ENCODE assay signal across 9 mouse cellular contexts in genomic region chr6:27657520-27657919, GRCm38 (mm10).
A peak's percentile ranks its signal among the peaks of the same experiment; 100 is the strongest.
DNase-seq lines count a peak whose midpoint lies in the region; ATAC-seq and TF ChIP-seq lines count a peak whose summit lies in the region.
"Had no signal": no experiment of that assay in that cellular context is flagged by ENCODE, and none has a peak within 500 bp of the region (broad histone marks: within the 10 kb centered on the region; RNA-seq: fewer than 3 reads in every experiment).

No protein-coding gene starts in this region.

- H3K4me2 ChIP-seq in forebrain, embryonic 14.5 days (ENCODE audit: low read length), result no peak overlapping the region
- H3K4me2 ChIP-seq in kidney, embryonic 15.5 days, result no peak overlapping the region
- no peak overlapping the region for H3K4me2 ChIP-seq in liver, embryonic 13.5 days
- no peak overlapping the region for H3K4me2 ChIP-seq in stomach, postnatal 0 days (replicated peaks; ENCODE audit: low read depth)
- H3K4me2 ChIP-seq: lung, embryonic 15.5 days had no signal

- no peaks in the 10 kb centered on the region for H3K9me3 ChIP-seq in forebrain, embryonic 14.5 days (replicated peaks; ENCODE audit: control insufficient read depth, low read length)
- no peaks in the 10 kb centered on the region for H3K9me3 ChIP-seq in kidney, embryonic 15.5 days (replicated peaks)
- no peaks in the 10 kb centered on the region for H3K9me3 ChIP-seq in liver, embryonic 13.5 days (replicated peaks)
- H3K9me3 ChIP-seq in stomach, postnatal 0 days (ENCODE audit: control insufficient read depth, low read length), result no peaks in the 10 kb centered on the region
- H3K9me3 ChIP-seq: lung, embryonic 15.5 days had no signal

- peak; percentile 60 for TF ChIP-seq CTCF in gastrocnemius, adult 2 months (IDR thresholded peaks at IDR 0.05)
- TF ChIP-seq CTCF in stomach, postnatal 0 days (IDR thresholded peaks at IDR 0.05; ENCODE audit: low read depth), result peak; percentile 87

- peak; percentile 55; the same call in 1 of the 2 replicates for ATAC-seq in forebrain, embryonic 14.5 days
- ATAC-seq in kidney, embryonic 15.5 days (replicated peaks; ENCODE audit: low FRiP score), result peak; percentile 58; the same call in 1 of the 2 replicates
- ATAC-seq in liver, embryonic 13.5 days (ENCODE audit: low read depth), result no peak
- ATAC-seq in stomach, postnatal 0 days (ENCODE audit: low FRiP score, low TSS enrichment), result no peak

- H3K4me1 ChIP-seq in forebrain, embryonic 14.5 days (ENCODE audit: control insufficient read depth, insufficient read depth, low read length), result no peaks in the 10 kb centered on the region
- no peaks in the 10 kb centered on the region for H3K4me1 ChIP-seq in kidney, embryonic 15.5 days
- H3K4me1 ChIP-seq in liver, embryonic 13.5 days (replicated peaks), result no peaks in the 10 kb centered on the region
- no peaks in the 10 kb centered on the region for H3K4me1 ChIP-seq in stomach, postnatal 0 days (replicated peaks; ENCODE audit: control insufficient read depth, insufficient read depth)
- H3K4me1 ChIP-seq: lung, embryonic 15.5 days had no signal

- WGBS in forebrain, embryonic 14.5 days, result 73% methylated on average over 1 of the region's 1 CpGs
- 55% methylated on average over 1 of the region's 1 CpGs for WGBS in kidney, embryonic 15.5 days
- 39% methylated on average over 1 of the region's 1 CpGs for WGBS in liver, embryonic 13.5 days (ENCODE audit: insufficient replicate concordance)
- 65% methylated on average over 1 of the region's 1 CpGs for WGBS in stomach, postnatal 0 days

- no peak for TF ChIP-seq EP300 in stomach, postnatal 0 days (optimal IDR thresholded peaks at IDR 0.05)

- H3K36me3 ChIP-seq in forebrain, embryonic 14.5 days (ENCODE audit: control insufficient read depth, insufficient read depth, low read length), result no peaks in the 10 kb centered on the region
- no peaks in the 10 kb centered on the region for H3K36me3 ChIP-seq in kidney, embryonic 15.5 days
- no peaks in the 10 kb centered on the region for H3K36me3 ChIP-seq in liver, embryonic 13.5 days
- no peaks in the 10 kb centered on the region for H3K36me3 ChIP-seq in stomach, postnatal 0 days (ENCODE audit: control insufficient read depth, insufficient read depth, low read length)
- H3K36me3 ChIP-seq: lung, embryonic 15.5 days had no signal

- H3K27ac ChIP-seq in gastrocnemius, adult 2 months, result no peak overlapping the region
- no peak overlapping the region for H3K27ac ChIP-seq in forebrain, embryonic 14.5 days (ENCODE audit: low read depth, low read length)
- H3K27ac ChIP-seq in kidney, embryonic 15.5 days, result no peak overlapping the region
- no peak overlapping the region for H3K27ac ChIP-seq in liver, embryonic 13.5 days
- no peak overlapping the region for H3K27ac ChIP-seq in stomach, postnatal 0 days (replicated peaks)
- H3K27ac ChIP-seq: lung, embryonic 15.5 days had no signal

- H3K4me3 ChIP-seq in gastrocnemius, adult 2 months, result no peak overlapping the region
- H3K4me3 ChIP-seq in forebrain, embryonic 14.5 days (ENCODE audit: low read depth, low read length), result no peak overlapping the region
- H3K4me3 ChIP-seq in kidney, embryonic 15.5 days (replicated peaks), result no peak overlapping the region
- H3K4me3 ChIP-seq in liver, embryonic 13.5 days (replicated peaks), result no peak overlapping the region
- H3K4me3 ChIP-seq in stomach, postnatal 0 days (ENCODE audit: low read depth, low read length), result no peak overlapping the region
- H3K4me3 ChIP-seq: lung, embryonic 15.5 days had no signal

- no peak for DNase-seq in gastrocnemius, adult 2 months
- no peak for DNase-seq in gastrocnemius, postnatal 36 days
- peak; percentile 28 to 36 for DNase-seq in B cell, adult 2 months
- DNase-seq in brain, adult 2 months (ENCODE audit: low read depth, low spot score), result peak; percentile 77
- DNase-seq in forebrain, embryonic 14.5 days (ENCODE audit: low spot score), result peak; percentile 66
- peak; percentile 3 for DNase-seq in liver, embryonic 13.5 days
- DNase-seq in stomach, postnatal 0 days (ENCODE audit: low spot score), result peak; percentile 34

- H3K9ac ChIP-seq in forebrain, embryonic 14.5 days (ENCODE audit: low read length), result no peak overlapping the region
- no peak overlapping the region for H3K9ac ChIP-seq in kidney, embryonic 15.5 days
- H3K9ac ChIP-seq in liver, embryonic 13.5 days, result no peak overlapping the region
- H3K9ac ChIP-seq in stomach, postnatal 0 days (ENCODE audit: low read length), result no peak overlapping the region
- H3K9ac ChIP-seq: lung, embryonic 15.5 days had no signal

- intact Hi-C loops in gastrocnemius, adult 2 months (cut with DNase I), result no loop called here
- intact Hi-C loops in gastrocnemius, postnatal 36 days (cut with DNase I), result no loop called here

- no peaks in the 10 kb centered on the region for H3K27me3 ChIP-seq in forebrain, embryonic 14.5 days (replicated peaks; ENCODE audit: control insufficient read depth, insufficient read depth, low read length)
- no peaks in the 10 kb centered on the region for H3K27me3 ChIP-seq in kidney, embryonic 15.5 days
- no peaks in the 10 kb centered on the region for H3K27me3 ChIP-seq in liver, embryonic 13.5 days
- H3K27me3 ChIP-seq in stomach, postnatal 0 days (ENCODE audit: control insufficient read depth, insufficient read depth, low read length), result no peaks in the 10 kb centered on the region
- H3K27me3 ChIP-seq: lung, embryonic 15.5 days had no signal

Comparison
In these comparisons a context has a peak if more than half of its experiments do, and no peak if none do; other contexts are left out.
1. DNase-seq: peak in B cell, adult 2 months (2 of 2), brain, adult 2 months (single experiment), forebrain, embryonic 14.5 days (single experiment), liver, embryonic 13.5 days (single experiment) and stomach, postnatal 0 days (single experiment); none in gastrocnemius, adult 2 months (single experiment) and gastrocnemius, postnatal 36 days (0 of 2).
2. ATAC-seq: peak in forebrain, embryonic 14.5 days (single experiment) and kidney, embryonic 15.5 days (single experiment); none in liver, embryonic 13.5 days (single experiment) and stomach, postnatal 0 days (single experiment).